Mouse (Mus musculus) urinary bladder, adult 2 months (tissue): Measurements from ENCODE around the gene Panx3. TPM values are rescaled to one million over a fixed set of nuclear protein-coding genes. Genes with fewer than 3 reads are reported as not detected.

ENCODE experiments used
- DNase-seq: peaks from one replicate; pipeline ENCODE4 v3.0.0; 2022; ENCODE audit warnings: low spot score
- polyA plus RNA-seq: library from polyadenylated mRNA; depleted of rRNA; stranded (reverse); fragments of >200 nt; gene quantifications from 2 replicates; pipeline ENCODE4 v1.2.3, GENCODE M21; 2012; rRNA removed

The Panx3 gene
- polyA plus RNA-seq, 1 experiment: not detected

- DNase-seq: no peak
Observed at GRCm38 (mm10) chr9:37634269-37634668, 34.8 kb downstream of the Panx3 start.

- DNase-seq: no peak
Observed at GRCm38 (mm10) chr9:37632305-37632704, 36.7 kb downstream of the Panx3 start.

- no peak for DNase-seq
Observed at GRCm38 (mm10) chr9:37629941-37630340, 39.1 kb downstream of the Panx3 start.

- DNase-seq: no peak
Observed at GRCm38 (mm10) chr9:37628581-37628980, 40.5 kb downstream of the Panx3 start.

GRCm38 (mm10) chr9:37627263-37627662 is 41.8 kb downstream of the Panx3 start:
- no peak for DNase-seq

GRCm38 (mm10) chr9:37626103-37626567 is 42.9 kb downstream of the Panx3 start:
- no peak for DNase-seq

- DNase-seq: no peak
Observed at GRCm38 (mm10) chr9:37625641-37626040, 43.4 kb downstream of the Panx3 start.

GRCm38 (mm10) chr9:37625129-37625528 is 43.9 kb downstream of the Panx3 start:
- DNase-seq: no peak

- no peak for DNase-seq
Observed at GRCm38 (mm10) chr9:37624502-37624901, 44.5 kb downstream of the Panx3 start.

- no peak for DNase-seq
Observed at GRCm38 (mm10) chr9:37623981-37624380, 45.1 kb downstream of the Panx3 start.

GRCm38 (mm10) chr9:37621290-37621689 is 47.7 kb downstream of the Panx3 start:
- no peak for DNase-seq

GRCm38 (mm10) chr9:37616770-37617169 is 52.3 kb downstream of the Panx3 start:
- DNase-seq: no peak

- no peak for DNase-seq
Observed at GRCm38 (mm10) chr9:37615220-37615619, 53.8 kb downstream of the Panx3 start.

- DNase-seq: no peak
Observed at GRCm38 (mm10) chr9:37614316-37614715, 54.7 kb downstream of the Panx3 start.

- no peak for DNase-seq
Observed at GRCm38 (mm10) chr9:37613911-37614280, 55.1 kb downstream of the Panx3 start.

- peak; percentile 71 for DNase-seq
Observed at GRCm38 (mm10) chr9:37613182-37613910, 55.7 kb downstream of the Panx3 start, which contains the start of gene Spa17. Spa17 (minus strand) TSS chr9:37613722.

Other genes with a start within 250 kb of the Panx3 start
- gene Robo3, start 236.0 kb downstream of the Panx3 start, polyA plus RNA-seq: 0.07 and 0.12 TPM in 2 replicates
- gene Msantd2, start 179.9 kb downstream of the Panx3 start, polyA plus RNA-seq: 24.7 and 26.8 TPM in 2 replicates
- gene Esam, start 141.2 kb downstream of the Panx3 start, polyA plus RNA-seq: 56.0 and 57.2 TPM in 2 replicates
- gene Vsig2, start 130.0 kb downstream of the Panx3 start, polyA plus RNA-seq: 151 and 161 TPM in 2 replicates
- 1.8 and 1.9 TPM in 2 replicates for gene Nrgn, start 116.3 kb downstream of the Panx3 start, polyA plus RNA-seq
- gene Siae, start 113.5 kb downstream of the Panx3 start, polyA plus RNA-seq: 16.6 and 17.1 TPM in 2 replicates
- 2.2 and 3.8 TPM in 2 replicates for gene Spa17, start 55.5 kb downstream of the Panx3 start, polyA plus RNA-seq
- 77.0 and 83.6 TPM in 2 replicates for gene Tbrg1, start 11.9 kb downstream of the Panx3 start, polyA plus RNA-seq
- gene Olfr160, start 47.0 kb upstream of the Panx3 start, polyA plus RNA-seq: not detected in 2 replicates
- not detected in 2 replicates for gene Olfr874, start 75.9 kb upstream of the Panx3 start, polyA plus RNA-seq
- not detected in 2 replicates for gene Olfr875, start 102.6 kb upstream of the Panx3 start, polyA plus RNA-seq
- gene Olfr876, start 133.8 kb upstream of the Panx3 start, polyA plus RNA-seq: not detected in 2 replicates
- gene Olfr877, start 185.0 kb upstream of the Panx3 start, polyA plus RNA-seq: not detected in 2 replicates
- not detected in 2 replicates for gene Olfr145, start 227.5 kb upstream of the Panx3 start, polyA plus RNA-seq
- not detected in 2 replicates for gene Olfr878, start 248.6 kb upstream of the Panx3 start, polyA plus RNA-seq